ENCODE assay signal across 8 mouse cellular contexts in the genomic region with DNA sequence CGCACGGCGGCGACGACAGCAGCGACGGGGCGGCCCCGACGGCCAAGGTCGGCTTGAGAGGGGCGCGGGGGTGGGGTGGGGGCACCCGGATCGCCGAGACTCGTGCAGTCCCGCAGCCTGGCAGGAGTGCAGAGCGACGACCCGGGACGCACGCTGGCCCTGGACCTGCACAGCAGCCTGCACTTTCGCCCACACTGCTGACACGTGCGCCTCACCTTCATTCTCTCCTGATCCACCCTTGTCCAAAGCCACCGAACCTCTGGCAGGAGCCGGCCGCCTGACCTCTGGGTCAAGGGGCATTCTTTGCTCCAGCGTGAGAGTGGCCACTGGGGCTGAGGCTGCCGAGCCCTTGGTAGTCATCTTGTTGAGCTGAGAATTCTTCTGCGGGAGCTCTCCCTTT. TPM values are rescaled to one million over a fixed set of nuclear protein-coding genes. Genes with fewer than 3 reads are reported as not detected.
A peak's percentile ranks its signal among the peaks of the same experiment; 100 is the strongest.
DNase-seq lines count a peak whose midpoint lies in the region; ATAC-seq and TF ChIP-seq lines count a peak whose summit lies in the region.

No protein-coding gene starts in this region.

- peak; percentile 42; the same call in 1 of the 2 replicates for ATAC-seq in intestine, embryonic 15.5 days
- no peak for ATAC-seq in liver, embryonic 14.5 days (ENCODE audit: insufficient read depth)
- ATAC-seq in erythroid progenitor cell, adult 5-6 weeks (replicated peaks; ENCODE audit: low FRiP score, poor library complexity, severe bottlenecking), result no peak

- H3K4me3 ChIP-seq in E14TG2a.4 (replicated peaks; ENCODE audit: low read length), result peak overlapping the region; percentile 74
- H3K4me3 ChIP-seq in bone marrow macrophage, adult 2 months (ENCODE audit: insufficient read depth, low read length), result peak overlapping the region; percentile 66
- peak overlapping the region; percentile 70 for H3K4me3 ChIP-seq in intestine, embryonic 15.5 days (replicated peaks)
- H3K4me3 ChIP-seq in liver, embryonic 14.5 days (ENCODE audit: insufficient read depth in 1 of 2, low read depth in 2 of 2, low read length in 2 of 2), result peak overlapping the region; percentile 38 to 59; a peak in 3 of 4 replicates

- TF ChIP-seq POLR2A in bone marrow macrophage, adult 2 months (IDR thresholded peaks at IDR 0.05; ENCODE audit: borderline replicate concordance, low read depth, low read length), result no peak

- no peak for TF ChIP-seq CTCF in E14TG2a.4 (conservative IDR thresholded peaks at IDR 0.05; ENCODE audit: low read length)
- no peak for TF ChIP-seq CTCF in bone marrow macrophage, adult 2 months (IDR thresholded peaks at IDR 0.05; ENCODE audit: low read depth, low read length)
- TF ChIP-seq CTCF in liver, embryonic 14.5 days (IDR thresholded peaks at IDR 0.05; ENCODE audit: low read depth), result no peak

- no peaks in the 10 kb centered on the region for H3K9me3 ChIP-seq in E14TG2a.4 (ENCODE audit: low read length)
- no peaks in the 10 kb centered on the region for H3K9me3 ChIP-seq in intestine, embryonic 15.5 days
- no peaks in the 10 kb centered on the region for H3K9me3 ChIP-seq in liver, embryonic 14.5 days (ENCODE audit: control insufficient read depth, low read length)

- no peak overlapping the region for H3K27ac ChIP-seq in bone marrow macrophage, adult 2 months (ENCODE audit: insufficient read depth, low read depth, low read length)
- H3K27ac ChIP-seq in intestine, embryonic 15.5 days, result peak overlapping the region; percentile 95
- H3K27ac ChIP-seq in liver, embryonic 14.5 days, result no peak overlapping the region

- WGBS in intestine, embryonic 15.5 days, result 10% methylated on average over 32 of the region's 32 CpGs
- 10% methylated on average over 32 of the region's 32 CpGs for WGBS in liver, embryonic 14.5 days (ENCODE audit: insufficient replicate concordance)

- H3K9ac ChIP-seq in intestine, embryonic 15.5 days, result peak overlapping the region; percentile 64
- H3K9ac ChIP-seq in liver, embryonic 14.5 days (replicated peaks), result no peak overlapping the region

- peaks cover 20% of the 10 kb centered on the region for H3K4me1 ChIP-seq in E14TG2a.4 (replicated peaks; ENCODE audit: low read depth, low read length)
- H3K4me1 ChIP-seq in bone marrow macrophage, adult 2 months (ENCODE audit: control insufficient read depth, insufficient read depth, low read length), result no peaks in the 10 kb centered on the region
- peaks cover 18% of the 10 kb centered on the region for H3K4me1 ChIP-seq in intestine, embryonic 15.5 days (replicated peaks)
- no peaks in the 10 kb centered on the region for H3K4me1 ChIP-seq in liver, embryonic 14.5 days (replicated peaks; ENCODE audit: control insufficient read depth in 2 of 2, insufficient read depth in 2 of 2, low read length in 1 of 2)

- no peak for TF ChIP-seq EP300 in liver, embryonic 14.5 days (IDR thresholded peaks at IDR 0.05; ENCODE audit: low read depth)

- DNase-seq in liver, embryonic 14.5 days (ENCODE audit: low read depth in 3 of 3, low spot score in 3 of 3), result no peak
- no peak for DNase-seq in cerebellum, adult 18-20 months
- DNase-seq in layer of hippocampus, adult 8-10 months (ENCODE audit: low spot score in 2 of 2), result no peak
- DNase-seq in frontal cortex, postnatal 36 days (ENCODE audit: low spot score in 2 of 2), result no peak

- no peaks in the 10 kb centered on the region for H3K36me3 ChIP-seq in E14TG2a.4 (ENCODE audit: insufficient read depth, low read length)
- no peaks in the 10 kb centered on the region for H3K36me3 ChIP-seq in intestine, embryonic 15.5 days
- H3K36me3 ChIP-seq in liver, embryonic 14.5 days (replicated peaks; ENCODE audit: control insufficient read depth, insufficient read depth, low read depth), result no peaks in the 10 kb centered on the region

- peaks cover 87% of the 10 kb centered on the region for H3K27me3 ChIP-seq in E14TG2a.4 (ENCODE audit: insufficient read depth, low read length)
- peaks cover 8% of the 10 kb centered on the region; the same call in 1 of the 2 replicates for H3K27me3 ChIP-seq in intestine, embryonic 15.5 days (replicated peaks)
- peaks cover 17% of the 10 kb centered on the region for H3K27me3 ChIP-seq in liver, embryonic 14.5 days (ENCODE audit: control insufficient read depth, insufficient read depth, low read length)

- peak overlapping the region; percentile 91 for H3K4me2 ChIP-seq in intestine, embryonic 15.5 days (replicated peaks)
- peak overlapping the region; percentile 62 for H3K4me2 ChIP-seq in liver, embryonic 14.5 days (ENCODE audit: low read depth)

RNA-seq across cellular contexts. Expression of gene Kif26a, which starts 15.1 kb away (rescaled TPM):
- not detected in 2 replicates for polyA plus RNA-seq in bone marrow macrophage, adult 2 months (2012; ENCODE audit: insufficient read depth, insufficient read length, missing spikeins)
- 2.9 and 3.0 TPM in 2 replicates for polyA plus RNA-seq in intestine, embryonic 15.5 days (2015; fragmentation: Nextera tagmentation; extraction: Ambion mirVana)
- 0.26 TPM in 2 replicates for polyA plus RNA-seq in liver, embryonic 14.5 days (2012; rRNA removed)
- polyA plus RNA-seq in liver, embryonic 14.5 days (2014; fragmentation: Nextera tagmentation; extraction: Ambion mirVana), result 0.03 and 0.08 TPM in 2 replicates
- total RNA-seq in layer of hippocampus, adult 8-10 months (2022), result 1 to 10 TPM; 4.4 to 5.6 (median 5.1) TPM
- total RNA-seq in erythroid progenitor cell, adult 5-6 weeks (2015; ENCODE audit: low replicate concordance), result not detected in 2 replicates
- total RNA-seq in erythroid progenitor cell, adult 5-6 weeks (2017; ENCODE audit: low replicate concordance), result not detected in 2 replicates

RNA-seq across cellular contexts. Expression of gene Aspg, which starts 24.5 kb away (rescaled TPM):
- not detected in 2 replicates for polyA plus RNA-seq in bone marrow macrophage, adult 2 months (2012; ENCODE audit: insufficient read depth, insufficient read length, missing spikeins)
- polyA plus RNA-seq in intestine, embryonic 15.5 days (2015; fragmentation: Nextera tagmentation; extraction: Ambion mirVana), result 26.8 and 31.8 TPM in 2 replicates
- polyA plus RNA-seq in liver, embryonic 14.5 days (2012; rRNA removed), result 0.09 and 0.10 TPM in 2 replicates
- polyA plus RNA-seq in liver, embryonic 14.5 days (2014; fragmentation: Nextera tagmentation; extraction: Ambion mirVana), result 0.19 TPM in 1 of 2 replicates, not detected in the other
- total RNA-seq in layer of hippocampus, adult 8-10 months (2022), result 10 to 100 TPM in 2 of 4 experiments, 1 to 10 TPM in 2; 2.4 to 18.5 (median 8.9) TPM
- total RNA-seq in erythroid progenitor cell, adult 5-6 weeks (2015; ENCODE audit: low replicate concordance), result not detected in 2 replicates
- total RNA-seq in erythroid progenitor cell, adult 5-6 weeks (2017; ENCODE audit: low replicate concordance), result not detected in 2 replicates

Comparison
In these comparisons a context has a peak if more than half of its experiments do, and no peak if none do; other contexts are left out.
1. RNA of gene Aspg, which starts 24.5 kb away (polyA plus RNA-seq): 26.8 to 31.8 TPM in intestine, embryonic 15.5 days; 0.09 to 0.19 TPM in liver, embryonic 14.5 days and not detected in bone marrow macrophage, adult 2 months; every median in the first group is over 10 times any median in the second.
2. Peak in every context shown above with its lines, with median percentiles within 50 percentile points of each other: H3K4me3 ChIP-seq.